Mouse (Mus musculus): Measurements from ENCODE around the gene Pate2. TPM values are rescaled to one million over a fixed set of nuclear protein-coding genes. Genes with fewer than 3 reads are reported as not detected.

Pate2 gene
- total RNA-seq, 2 experiments from 2014 or later = 0.74 to 0.79 TPM

DNA sequence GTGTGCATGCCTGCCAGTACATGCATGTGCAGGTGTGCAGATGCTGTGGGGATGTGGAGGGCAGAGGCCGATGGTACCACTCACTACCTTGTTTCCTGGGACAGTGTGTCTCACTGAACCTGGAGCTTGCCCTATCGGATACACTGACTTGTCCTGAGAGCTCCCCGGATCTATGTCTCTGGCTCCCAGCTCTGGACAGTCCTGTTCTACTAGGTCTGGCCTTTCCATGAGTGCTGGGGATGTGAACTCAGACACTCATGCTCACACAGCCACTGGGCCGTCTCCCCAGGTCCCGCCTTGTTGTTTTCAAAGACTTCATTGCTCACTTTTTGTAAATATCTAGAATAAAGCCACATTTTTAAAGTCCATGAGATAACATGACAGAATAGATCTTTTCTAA, 29.1 kb upstream of the Pate2 start:
- DNase-seq (ENCODE audit: low spot score in 2 of 2) = no peak
- no peak overlapping the region for H3K4me3 ChIP-seq
- H3K27ac ChIP-seq = no peak overlapping the region
- no peak for TF ChIP-seq CTCF (conservative IDR thresholded peaks at IDR 0.05)

DNA sequence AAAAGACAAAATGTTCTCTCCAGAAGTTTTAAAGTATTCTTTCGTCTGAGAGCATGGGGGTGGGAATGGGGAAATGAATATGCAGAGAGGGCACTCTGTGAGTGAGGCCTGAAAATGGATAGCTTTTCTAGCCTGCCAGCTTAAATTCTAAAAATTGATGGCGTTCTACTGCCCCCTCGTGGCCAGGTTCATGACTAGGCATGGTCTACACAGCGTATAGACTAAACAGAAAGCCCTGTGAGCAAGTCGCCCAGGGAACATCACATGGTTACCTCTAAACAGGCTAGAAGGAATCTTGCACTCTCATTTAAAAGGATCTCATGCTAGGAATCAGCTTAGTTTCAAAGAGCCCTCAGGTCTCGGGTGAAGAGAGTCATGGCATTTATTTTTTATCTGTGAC, 28.6 kb upstream of the Pate2 start:
- Histone ChIP-seq H3K27ac (no peak overlapping the region), H3K4me3 (no peak overlapping the region)
- TF ChIP-seq CTCF (conservative IDR thresholded peaks at IDR 0.05) = peak; percentile 90
- peak; percentile 75 to 89 for DNase-seq (ENCODE audit: low spot score in 2 of 2)

DNA sequence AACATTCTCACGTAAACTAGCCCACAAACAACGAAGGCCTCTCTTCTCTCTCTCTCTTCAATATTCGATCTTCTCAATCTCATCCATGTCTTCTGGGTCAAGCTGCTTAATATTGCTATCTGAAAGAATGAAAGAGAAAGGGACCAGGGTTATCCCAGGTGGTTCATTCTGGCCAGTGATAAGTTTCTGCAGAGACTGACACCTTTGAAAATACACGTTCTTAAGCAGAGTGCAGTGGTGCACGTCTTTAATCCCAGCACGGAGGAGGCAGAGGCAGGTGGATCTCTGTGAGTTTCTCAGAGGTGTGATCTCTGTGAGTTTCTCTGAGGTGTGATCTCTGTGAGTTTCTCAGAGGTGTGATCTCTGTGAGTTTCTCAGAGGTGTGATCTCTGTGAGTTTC, 28.1 kb upstream of the Pate2 start:
- no peak for TF ChIP-seq CTCF (conservative IDR thresholded peaks at IDR 0.05)
- DNase-seq (ENCODE audit: low spot score in 2 of 2) = no peak

DNA sequence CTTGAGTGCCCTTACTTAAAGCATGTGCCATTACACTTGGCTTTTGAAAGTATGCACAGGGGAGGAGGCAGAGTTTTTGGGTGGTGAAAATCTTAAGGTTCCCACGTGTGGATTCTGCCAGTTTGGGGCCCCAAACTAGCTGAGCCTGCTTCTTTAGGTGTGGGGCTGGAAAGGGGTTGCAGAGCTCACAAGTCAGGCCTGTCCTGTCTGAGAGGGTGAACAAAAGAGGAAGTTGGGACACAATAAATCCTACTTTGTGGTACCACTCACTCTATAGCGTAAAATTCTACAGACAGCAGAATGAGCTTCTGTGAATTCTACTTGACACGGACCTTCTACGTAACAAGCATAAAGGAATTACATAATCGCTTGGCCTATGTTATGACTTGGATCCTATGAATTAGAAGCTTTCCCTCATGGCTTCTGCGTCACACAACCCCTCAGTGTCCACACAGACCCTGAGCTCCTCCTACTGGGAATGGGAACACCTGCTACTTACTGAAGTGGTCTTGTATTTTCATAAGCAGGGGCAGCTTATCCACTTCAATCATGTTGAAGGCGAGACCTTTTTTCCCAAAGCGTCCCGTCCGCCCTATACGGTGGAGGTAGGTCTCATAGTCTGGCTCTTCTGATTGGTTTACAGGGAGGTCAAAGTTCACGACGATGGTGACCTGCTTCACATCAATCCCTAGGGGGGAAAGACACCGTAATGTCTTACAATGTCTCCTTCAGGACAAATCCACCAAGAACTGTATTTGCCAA, 26.8 kb upstream of the Pate2 start:
- no peak for TF ChIP-seq CTCF (conservative IDR thresholded peaks at IDR 0.05)
- H3K27ac ChIP-seq = no peak overlapping the region
- DNase-seq (ENCODE audit: low spot score in 2 of 2) = no peak
- no peak overlapping the region for H3K4me3 ChIP-seq

More for the DNA sequence above, 28.1 kb upstream of the Pate2 start:
- no peak overlapping the region for H3K4me3 ChIP-seq
- H3K27ac ChIP-seq = no peak overlapping the region

DNA sequence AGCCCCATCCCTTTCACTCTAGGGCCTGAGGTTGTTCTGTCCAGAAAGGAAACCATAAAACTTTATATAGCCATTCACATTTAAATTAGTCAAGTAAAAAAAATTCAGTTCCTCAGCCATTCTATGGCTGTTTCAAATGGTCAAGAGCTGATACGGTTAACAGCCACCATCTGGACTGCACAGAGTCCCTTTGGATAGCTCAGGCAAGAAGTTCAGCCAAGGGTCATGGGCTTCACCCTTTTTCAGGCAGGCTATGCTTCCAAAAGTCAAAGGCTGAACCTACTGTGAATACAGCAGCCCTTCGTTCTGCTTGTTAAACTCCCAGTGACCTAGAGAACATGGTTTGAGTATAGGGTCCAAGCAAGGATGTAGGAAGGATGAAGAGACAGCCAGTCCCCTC, 25.4 kb upstream of the Pate2 start:
- Histone ChIP-seq H3K4me3 (no peak overlapping the region), H3K27ac (no peak overlapping the region)
- TF ChIP-seq CTCF (conservative IDR thresholded peaks at IDR 0.05) = no peak
- DNase-seq (ENCODE audit: low spot score in 2 of 2) = no peak

DNA sequence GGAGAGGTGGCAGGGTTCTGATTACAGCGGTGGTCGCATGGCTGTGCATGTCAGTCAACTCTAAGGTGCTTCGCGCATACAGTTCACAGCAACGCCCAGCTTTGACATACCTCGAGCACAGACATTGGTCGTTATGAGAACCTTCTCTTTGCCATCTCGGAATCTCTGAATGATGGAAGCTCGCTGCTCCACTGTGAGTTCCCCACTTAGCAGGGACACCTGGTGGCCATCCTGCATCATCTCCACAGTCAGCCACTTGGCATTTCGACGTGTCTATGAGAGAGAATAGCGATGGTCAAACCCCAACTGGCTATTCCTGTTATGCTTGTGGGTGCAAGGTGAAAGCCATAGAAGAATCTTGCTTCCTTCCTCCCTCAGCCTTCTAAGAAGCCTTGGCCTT, 24.4 kb upstream of the Pate2 start:
- no peak for DNase-seq (ENCODE audit: low spot score in 2 of 2)
- Histone ChIP-seq H3K4me3 (no peak overlapping the region), H3K27ac (no peak overlapping the region)
- peak; percentile 59 for TF ChIP-seq CTCF (conservative IDR thresholded peaks at IDR 0.05)

DNA sequence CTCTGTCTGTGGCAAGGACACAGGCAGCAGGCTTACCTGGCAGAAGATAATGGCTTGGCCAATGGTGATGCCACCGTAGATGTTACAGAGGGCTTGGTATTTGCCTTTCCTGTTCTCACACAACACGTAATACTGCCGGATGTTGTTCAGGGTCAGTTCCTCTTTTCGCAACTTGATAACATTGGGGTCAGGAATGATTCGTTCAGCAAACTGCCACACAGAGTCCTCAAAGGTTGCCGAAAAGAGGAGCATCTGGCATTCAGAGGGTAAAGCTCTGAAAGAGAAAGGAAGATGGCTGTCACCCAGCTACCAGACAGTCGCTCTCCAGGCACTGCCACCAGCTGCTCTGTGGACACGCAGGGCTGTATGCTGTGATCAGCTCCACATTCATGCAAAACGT, 23.3 kb upstream of the Pate2 start:
- no peak for TF ChIP-seq CTCF (conservative IDR thresholded peaks at IDR 0.05)
- H3K27ac ChIP-seq = no peak overlapping the region
- no peak for DNase-seq (ENCODE audit: low spot score in 2 of 2)
- H3K4me3 ChIP-seq = no peak overlapping the region

DNA sequence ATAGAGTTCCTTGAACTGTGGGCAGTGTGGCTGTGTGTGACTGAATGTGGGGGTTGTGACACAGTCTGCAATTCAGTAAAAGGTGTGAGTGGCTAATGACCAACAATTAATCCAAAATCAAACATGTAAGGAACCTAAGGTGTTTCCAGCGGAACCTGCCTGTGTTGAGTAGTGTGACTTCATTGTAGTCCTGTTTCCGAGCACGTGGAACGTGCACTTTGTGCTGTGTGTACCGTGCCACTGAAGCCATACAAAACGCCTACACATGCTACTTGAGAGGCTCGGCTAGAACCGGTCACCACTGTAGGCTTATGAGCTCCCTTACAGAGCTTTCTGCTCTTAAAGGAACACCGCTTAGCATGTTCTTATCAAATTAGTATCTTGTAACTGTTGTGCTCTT, 21.6 kb upstream of the Pate2 start:
- DNase-seq (ENCODE audit: low spot score in 2 of 2) = no peak
- TF ChIP-seq CTCF (conservative IDR thresholded peaks at IDR 0.05) = no peak

DNA sequence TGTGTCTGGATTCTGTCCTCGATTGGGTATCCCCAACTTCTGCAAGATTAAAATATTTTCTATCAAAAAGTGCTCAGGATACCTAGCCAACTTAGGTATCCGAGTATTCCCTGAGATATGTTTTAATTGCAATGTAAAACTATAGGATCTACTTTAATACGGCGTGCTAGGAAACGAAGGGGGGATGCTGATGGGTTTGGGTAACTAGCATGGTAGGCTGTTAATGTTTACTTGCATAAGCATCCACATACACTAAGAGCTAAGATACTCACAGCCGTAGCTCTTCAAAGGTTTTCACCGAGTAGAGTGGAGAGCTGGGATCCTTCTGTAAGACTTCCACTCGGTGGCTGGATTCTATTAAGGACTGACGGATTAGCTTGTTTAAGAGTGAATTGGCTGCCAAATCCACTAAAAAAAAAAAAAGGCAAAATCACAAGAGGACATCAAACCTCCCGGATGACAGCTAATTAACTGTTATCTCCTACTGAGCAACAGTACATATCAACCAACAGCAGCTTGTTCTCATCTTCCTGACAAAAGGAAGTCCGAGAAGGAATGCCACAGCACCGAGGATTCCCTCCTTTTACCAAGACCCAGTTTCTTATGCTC, 13.5 kb upstream of the Pate2 start:
- no peak for TF ChIP-seq CTCF (conservative IDR thresholded peaks at IDR 0.05)
- Histone ChIP-seq H3K4me3 (no peak overlapping the region), H3K27ac (no peak overlapping the region)
- no peak for DNase-seq (ENCODE audit: low spot score in 2 of 2)

More for the DNA sequence above, 21.6 kb upstream of the Pate2 start:
- no peak overlapping the region for H3K4me3 ChIP-seq
- no peak overlapping the region for H3K27ac ChIP-seq

DNA sequence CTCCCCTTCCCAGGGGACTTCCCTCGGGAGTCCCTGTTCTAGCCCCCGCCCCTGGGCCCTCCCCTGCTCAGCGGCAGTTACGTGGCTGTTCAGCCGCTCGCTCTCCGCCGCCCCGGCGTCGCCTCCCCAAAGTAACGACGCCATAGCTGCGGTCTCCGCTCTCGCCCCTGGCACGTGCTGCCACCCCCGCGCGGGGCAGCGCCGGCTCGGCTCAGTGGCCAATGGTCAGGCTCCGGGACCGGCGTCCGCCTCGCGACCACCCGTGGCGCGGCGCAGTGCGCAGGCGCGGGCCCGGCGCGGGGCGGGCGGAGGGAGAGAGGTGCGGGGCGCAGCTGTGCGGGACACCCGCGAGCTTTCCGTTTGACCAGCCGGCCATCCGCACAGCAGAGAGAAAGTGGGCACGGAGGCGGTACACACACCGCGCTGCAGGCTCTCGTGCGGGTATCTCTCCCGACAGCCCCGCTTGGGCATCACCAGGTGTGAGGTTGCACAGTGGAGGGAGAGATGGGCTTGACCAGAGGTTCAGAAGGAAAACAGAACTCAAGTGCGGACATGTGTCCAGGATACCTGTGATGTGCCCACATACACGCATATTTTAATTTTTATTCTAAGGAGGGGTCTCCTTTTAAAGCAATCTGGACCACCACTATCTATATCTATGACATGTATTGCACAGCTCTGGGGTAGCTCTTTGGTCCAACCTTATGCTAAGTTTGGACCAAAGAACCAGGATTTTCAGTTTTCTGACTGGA, 11.7 kb upstream of the Pate2 start, which contains the start of the genes Ddx25 and Pus3:
Gene Ddx25, minus strand, starts transcription at position 272 of the 752 bp plus-strand sequence.
Gene Pus3, plus strand, starts transcription at position 339 of the 752 bp plus-strand sequence.
- Histone ChIP-seq H3K4me3 (peak within 1 kb of the TSS; percentile 74), H3K27ac (peak within 1 kb of the TSS; percentile 93)
- TF ChIP-seq CTCF (conservative IDR thresholded peaks at IDR 0.05) = no peak
- DNase-seq (ENCODE audit: low spot score in 2 of 2) = peak; percentile 52 to 73

DNA sequence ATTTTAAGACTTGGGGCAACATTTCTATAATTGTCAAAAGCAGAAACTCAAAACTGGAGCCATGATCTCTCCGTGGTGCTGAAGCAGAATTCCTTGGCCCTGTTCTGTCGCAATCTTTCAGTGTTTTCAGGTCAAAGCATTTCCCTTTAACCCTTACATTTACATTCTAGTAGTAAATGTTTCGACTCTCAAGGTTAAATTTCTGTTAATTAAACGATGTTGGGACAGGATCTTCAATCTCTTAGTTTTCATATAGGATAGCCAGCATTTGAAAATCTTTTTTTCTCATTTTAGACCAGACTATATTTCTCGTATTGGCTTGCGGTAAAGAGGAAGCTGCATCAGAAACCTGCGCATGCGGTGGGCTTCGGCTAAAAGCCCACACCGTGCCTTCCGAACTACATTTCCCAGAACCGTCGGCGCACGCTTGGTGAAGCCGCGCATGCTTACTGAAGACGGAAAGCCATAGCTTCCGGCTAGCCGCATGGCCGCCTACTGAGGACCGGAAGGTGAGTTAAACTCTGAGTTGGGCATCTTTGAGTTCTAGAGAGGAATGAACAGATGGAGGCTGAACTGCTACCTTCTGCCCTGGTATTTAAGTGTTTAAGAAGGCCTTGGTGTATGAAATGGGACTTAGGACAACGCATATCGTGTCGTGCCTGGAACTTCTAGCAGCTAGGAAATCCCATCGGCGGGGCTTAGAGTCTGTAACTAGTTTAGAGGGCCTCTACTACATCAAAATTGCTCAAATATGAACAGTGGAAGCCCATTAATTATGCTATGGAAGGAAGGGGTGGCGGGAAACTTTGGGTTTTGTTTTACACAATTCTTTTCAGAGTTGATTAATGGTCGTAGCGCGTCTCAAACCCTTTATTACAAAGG, 10.8 kb upstream of the Pate2 start:
- Histone ChIP-seq H3K4me3 (peak overlapping the region; percentile 74), H3K27ac (peak overlapping the region; percentile 93)
- DNase-seq (ENCODE audit: low spot score in 2 of 2) = peak; percentile 76 to 88
- no peak for TF ChIP-seq CTCF (conservative IDR thresholded peaks at IDR 0.05)

DNA sequence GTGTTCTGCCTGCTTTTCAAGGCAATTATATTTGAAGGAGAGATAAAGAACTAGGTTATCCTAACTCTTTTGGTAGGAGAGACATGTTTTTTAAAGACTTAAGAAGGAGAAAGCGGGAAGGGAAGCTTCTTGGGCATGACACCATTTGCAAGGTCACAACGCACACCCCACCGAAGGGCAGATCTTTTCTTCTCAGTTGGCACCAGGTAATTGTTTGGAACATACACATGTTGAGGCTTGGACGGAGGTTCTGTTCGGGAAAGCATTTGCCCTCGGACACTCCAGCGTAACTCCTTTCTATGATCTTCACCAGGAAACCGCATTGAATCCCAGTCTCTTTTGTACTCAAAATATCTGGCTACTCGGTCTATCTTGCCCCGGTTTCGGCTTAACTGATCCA, 9.0 kb upstream of the Pate2 start:
- H3K4me3 ChIP-seq = no peak overlapping the region
- no peak overlapping the region for H3K27ac ChIP-seq
- TF ChIP-seq CTCF (conservative IDR thresholded peaks at IDR 0.05) = no peak
- no peak for DNase-seq (ENCODE audit: low spot score in 2 of 2)

All from layer of hippocampus, adult 2 months (tissue).